Mouse (Mus musculus) lung, adult 18-20 months (tissue): Measurements from ENCODE around the gene A630001G21Rik.
"Not testable (repeated sequence)": the region's sequence is repeated elsewhere in the genome, so short reads cannot be mapped to it uniquely, and the experiment has no call there.

Experiments used
- DNase-seq, 2 experiments: peaks; one replicate each; pipeline ENCODE4 v3.0.0; 2022; ENCODE audit warnings: mixed read lengths in 2 of 2

Gene A630001G21Rik

DNA sequence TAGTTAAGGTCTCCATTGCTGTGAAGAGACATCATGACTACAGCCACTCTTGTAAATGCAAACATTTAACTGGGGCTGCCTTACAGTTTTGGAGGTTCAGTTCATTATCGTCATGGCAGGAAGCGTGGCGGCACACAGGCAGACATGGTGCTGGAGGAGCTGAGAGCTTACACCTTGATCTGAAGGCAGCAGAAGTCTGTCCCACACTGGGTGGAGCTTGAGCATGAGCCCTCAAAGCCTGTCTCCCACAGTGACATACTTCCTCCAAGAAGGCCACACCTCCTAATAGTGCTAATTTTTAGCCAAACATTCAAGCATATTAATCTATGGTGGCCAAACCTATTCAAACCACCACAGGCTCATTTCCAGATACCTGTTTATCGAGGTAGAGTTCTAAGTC is at the start of gene A630001G21Rik:
Gene A630001G21Rik (minus strand): TSS at position 208 of the 400 bp plus-strand sequence.
- DNase-seq: no peak

DNA sequence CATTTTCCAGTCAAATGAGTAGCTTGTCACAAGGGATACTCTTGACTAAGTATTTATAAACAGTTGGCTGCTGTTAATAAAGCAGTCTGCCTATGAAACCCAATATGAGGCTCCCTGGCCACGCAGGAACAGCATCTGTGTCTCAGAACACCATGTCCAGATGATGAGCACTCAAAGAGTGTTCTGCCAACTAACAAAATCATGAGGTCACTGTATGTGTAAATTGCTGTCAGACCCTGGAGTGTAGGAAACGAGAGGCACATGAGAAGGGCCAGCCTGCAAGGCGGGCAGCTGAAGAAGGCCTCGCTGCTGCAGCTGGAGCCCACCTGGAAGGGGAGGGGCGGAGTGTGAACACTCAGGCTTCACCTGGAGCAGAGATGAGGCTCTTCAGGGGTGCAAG is 48.7 kb upstream of the A630001G21Rik start:
- DNase-seq: no peak

DNA sequence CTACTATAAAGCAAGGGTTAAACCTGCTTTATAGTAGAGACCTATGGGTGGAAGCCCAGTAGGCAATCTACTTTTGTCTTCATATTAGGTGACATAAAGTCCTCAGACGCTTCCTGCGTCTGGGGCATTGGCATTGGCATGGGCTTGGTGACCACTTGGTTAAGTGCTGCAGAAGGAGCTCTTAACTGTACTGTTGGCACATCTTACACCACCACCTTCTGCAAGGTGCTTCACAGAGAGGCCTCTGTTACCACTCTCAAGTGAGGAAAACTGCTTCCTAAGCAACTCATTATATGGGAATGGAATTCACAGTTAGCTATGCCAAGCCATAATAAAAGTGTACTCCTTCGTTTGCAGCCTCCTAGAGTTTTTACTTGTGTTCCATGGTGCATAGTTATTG is 46.5 kb upstream of the A630001G21Rik start:
- peak; percentile 57 to 75 for DNase-seq

DNA sequence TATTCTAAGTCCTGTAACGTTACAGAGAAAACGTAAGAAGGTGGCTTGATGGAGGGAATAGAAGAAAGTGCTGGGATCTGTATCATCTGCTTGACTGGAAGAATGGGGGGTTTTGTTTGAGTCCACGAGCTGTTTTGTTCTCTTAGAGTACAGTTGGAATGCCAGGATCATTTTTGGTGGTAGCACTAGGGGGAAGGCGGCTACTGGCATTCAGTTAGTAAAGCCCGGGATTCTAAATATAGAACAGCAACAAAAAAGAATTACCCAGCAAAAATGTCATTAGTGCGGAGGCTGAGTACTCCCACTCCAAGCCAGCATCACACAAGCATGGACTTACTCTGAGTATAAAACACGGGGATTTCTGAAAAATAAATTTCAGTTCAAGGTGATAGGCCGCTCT is 43.8 kb upstream of the A630001G21Rik start:
- no peak for DNase-seq

DNA sequence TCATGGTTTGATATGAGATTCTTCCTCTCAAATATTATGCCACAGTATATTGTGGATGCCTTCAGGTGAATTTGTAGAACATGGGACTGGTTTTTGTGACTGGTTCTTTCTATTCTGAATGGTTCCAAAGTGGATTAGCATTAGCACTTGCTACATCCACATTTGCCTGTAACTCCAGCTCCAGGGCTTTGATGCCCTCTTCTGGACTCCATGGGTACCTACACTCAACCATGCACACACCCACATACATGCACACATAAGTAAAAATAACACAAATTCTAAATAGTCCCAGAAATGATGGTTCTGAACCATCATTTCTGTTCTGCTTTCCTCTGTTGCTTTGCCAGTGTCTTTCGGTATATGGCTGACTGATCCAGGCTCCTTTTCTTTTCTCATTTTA is 41.3 kb upstream of the A630001G21Rik start:
- DNase-seq: no peak

DNA sequence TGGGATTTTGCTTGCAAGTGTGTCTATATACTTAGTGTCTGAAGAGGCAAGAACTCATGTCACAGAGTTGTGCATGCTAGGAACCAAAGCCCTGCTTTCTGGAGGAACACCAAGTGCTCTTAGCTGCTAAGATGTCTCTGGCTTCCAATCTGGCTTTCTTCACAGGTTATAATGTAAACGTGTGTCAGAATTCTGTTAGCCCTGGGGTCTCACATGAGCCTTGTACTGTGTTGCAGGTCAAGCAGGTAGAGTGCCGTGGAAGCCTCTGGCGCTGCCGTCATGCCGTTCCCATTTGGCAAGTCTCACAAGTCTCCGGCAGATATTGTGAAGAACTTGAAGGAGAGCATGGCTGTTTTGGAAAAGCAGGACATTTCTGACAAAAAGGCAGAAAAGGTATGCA is 39.7 kb upstream of the A630001G21Rik start:
- DNase-seq: no peak

DNA sequence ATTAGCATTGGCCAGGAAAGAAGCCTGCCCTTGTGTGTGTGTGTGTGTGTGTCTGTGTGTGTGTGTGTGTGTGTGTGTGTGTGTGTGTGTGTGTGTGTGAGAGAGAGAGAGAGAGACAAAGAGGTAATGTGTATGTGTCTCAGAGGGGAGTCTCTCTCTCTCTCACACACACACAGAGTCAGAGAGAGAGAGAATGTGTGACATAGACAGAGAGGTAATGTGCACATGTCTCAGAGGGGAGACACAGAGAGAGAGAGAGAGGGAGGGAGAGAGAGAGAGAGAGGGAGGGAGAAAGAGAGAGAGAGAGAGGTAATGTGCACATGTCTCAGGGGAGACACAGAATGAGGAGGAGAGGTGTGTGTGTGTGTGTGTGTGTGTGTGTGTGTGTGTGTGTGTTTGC is 35.8 kb upstream of the A630001G21Rik start:
- not testable (repeated sequence) for DNase-seq

DNA sequence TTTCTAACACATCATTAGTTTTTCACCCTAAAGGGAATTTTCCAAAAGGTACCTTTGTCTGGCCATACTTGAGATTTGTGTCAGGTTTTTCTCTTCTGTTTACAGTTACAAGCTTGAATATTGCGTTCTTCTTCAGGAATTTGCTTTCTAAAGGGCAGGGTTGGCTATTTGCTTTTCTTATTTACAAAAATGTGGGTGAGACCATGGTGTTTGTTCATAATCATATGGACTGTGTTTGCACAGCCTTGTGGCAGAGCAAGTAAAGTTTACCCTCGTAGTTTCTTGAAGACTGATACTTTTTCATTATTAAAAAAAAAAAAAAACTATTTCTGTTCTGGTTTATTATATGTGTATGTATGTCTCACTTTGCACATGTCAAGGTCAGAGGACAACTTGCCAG is 32.3 kb upstream of the A630001G21Rik start:
- no peak for DNase-seq

DNA sequence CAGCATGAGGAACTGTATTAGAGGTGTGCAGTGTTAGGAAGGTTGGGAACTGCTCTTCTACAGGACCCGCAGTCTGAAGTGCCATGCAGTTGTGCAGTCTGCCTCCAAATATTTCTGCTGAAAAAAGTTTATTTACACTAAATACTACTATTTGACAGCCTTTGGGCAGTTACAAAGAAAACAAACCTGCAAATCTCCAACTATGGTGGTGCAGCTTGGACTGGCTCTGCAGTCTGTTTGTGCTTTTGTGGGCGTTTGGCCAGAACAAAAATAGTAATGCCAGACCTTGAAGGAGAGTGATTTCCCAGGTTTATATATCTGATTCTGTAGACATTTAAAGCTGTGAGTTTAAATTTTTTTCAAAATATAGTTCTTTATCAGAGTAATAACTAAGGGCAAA is 31.9 kb upstream of the A630001G21Rik start:
- no peak for DNase-seq

DNA sequence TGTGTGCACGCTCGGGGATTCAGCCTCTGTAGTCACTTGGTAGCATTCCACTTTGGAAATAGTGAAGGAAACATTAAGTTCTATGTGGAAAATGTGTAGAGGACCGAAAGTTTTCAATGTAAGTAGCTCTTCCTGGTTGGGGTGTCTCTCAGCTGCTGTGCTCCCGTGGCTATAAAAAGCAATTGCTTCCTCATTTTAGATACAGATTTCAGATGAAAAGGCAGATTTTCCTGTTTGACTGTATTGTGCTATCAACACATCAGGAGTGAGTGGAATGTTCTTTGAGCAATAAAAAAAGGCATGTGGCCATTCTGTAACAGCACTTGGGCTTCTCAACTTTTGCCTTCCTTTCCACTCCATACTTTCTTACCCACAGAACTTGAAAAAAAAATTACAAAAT is 30.8 kb upstream of the A630001G21Rik start:
- no peak for DNase-seq

DNA sequence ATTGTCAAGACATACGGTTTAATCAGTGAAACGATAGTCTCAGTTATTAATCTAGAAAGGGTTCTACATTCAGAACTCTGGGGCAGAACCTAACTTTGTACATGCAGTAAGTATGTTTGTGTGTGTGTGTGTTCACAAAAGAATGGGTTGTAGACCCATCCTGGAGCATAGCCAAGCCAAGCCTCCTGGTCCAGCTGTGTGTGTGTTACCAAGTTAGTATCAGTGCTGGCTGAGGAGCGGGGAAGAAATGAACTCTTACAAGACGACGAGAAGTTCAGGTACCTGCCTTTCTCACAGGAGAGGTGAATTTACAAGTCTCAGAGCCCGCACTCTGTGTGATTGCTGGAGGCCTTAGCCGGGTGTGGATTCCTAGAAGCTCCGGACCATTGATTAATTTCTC is 26.1 kb upstream of the A630001G21Rik start:
- DNase-seq: no peak

DNA sequence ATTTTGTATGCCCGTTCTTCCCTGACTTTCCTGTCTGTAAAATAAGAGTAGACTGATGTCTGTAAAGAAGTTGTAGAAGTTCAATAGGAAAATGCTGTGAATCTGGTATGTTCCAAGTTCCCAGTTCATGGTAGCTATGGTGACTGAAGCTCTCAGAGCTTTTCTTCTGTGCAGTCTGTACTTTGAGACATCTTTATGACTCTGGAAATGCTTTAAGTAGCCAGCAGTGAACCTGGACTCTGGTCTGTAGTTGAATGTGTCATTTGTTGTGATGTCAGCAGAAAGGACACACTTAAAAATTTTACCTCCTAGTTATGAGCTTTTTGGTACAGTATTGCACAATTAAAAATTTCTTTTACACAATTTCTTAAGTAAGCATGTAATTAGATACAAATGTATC is 24.1 kb upstream of the A630001G21Rik start:
- no peak for DNase-seq

DNA sequence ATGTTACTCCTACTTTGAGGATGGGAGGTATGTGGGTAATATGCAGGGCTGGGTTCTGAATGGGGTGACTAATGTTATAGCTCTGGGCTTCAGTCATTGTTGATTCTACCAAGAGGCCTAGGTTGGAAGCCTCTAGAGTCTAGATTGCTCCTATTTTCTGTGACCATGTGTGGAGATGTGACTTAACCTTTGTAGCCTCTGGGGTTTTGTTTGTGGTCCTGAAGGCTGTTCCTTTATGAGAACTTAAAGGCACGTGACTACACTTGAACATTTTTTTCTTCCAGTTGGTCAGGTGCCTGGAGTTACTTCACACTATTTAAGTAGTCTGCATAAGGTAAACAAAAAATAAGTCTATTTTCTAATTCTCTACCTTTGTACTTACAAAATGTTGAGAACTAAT is 21.3 kb upstream of the A630001G21Rik start:
- peak in 1 of 2 experiments; percentile 52 for DNase-seq

DNA sequence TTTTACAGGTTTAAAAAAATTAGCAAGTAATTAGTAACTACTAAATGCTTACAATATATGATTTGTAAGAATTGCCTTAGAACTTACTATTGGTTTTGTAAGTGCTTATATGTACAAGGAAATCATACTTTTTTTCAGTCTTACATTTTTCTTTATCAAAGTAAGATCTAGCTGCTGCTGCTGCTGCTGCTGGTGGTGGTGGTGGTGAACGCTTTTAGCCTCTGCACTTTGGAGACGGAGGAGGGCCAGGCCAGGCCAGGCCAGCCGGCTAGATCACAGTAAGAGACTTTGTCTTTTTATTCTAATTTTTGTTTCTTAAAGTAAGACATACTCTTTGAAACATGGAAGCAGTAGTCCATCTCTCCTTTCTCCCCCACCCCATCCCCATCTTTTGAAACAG is 16.8 kb upstream of the A630001G21Rik start:
- no peak for DNase-seq

DNA sequence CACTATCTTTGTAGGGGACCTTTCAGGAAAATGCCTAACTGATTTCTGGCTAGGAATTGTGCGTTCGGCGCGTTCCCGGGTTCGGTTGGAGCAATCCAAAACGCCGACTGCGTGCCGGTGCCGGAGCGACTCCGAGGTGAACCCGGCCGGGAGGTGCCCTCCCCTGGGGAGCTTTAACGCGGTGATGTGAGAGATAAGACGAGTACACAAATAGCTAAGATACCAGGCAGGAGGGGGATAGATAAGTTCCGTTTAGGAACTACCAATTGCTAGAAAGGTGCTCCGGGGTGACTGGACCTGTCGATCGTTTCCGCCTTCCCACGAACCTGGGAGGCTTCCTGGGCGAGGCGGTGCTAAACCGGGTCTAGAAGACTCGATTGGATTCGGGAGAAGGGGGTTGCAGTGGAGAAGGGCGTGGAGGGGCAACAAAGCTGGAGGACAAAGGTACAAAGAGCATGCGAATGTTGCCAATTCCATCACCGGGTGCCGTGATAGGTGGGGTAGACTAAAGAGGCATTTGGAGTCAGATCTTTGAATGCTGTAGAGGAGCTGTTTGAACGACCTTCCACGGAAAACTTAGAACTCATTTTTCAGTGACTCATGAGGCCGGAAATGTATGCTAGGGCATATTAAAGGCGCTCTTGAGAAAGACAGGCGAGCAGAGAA is 15.8 kb upstream of the A630001G21Rik start:
- peak; percentile 60 to 71 for DNase-seq

DNA sequence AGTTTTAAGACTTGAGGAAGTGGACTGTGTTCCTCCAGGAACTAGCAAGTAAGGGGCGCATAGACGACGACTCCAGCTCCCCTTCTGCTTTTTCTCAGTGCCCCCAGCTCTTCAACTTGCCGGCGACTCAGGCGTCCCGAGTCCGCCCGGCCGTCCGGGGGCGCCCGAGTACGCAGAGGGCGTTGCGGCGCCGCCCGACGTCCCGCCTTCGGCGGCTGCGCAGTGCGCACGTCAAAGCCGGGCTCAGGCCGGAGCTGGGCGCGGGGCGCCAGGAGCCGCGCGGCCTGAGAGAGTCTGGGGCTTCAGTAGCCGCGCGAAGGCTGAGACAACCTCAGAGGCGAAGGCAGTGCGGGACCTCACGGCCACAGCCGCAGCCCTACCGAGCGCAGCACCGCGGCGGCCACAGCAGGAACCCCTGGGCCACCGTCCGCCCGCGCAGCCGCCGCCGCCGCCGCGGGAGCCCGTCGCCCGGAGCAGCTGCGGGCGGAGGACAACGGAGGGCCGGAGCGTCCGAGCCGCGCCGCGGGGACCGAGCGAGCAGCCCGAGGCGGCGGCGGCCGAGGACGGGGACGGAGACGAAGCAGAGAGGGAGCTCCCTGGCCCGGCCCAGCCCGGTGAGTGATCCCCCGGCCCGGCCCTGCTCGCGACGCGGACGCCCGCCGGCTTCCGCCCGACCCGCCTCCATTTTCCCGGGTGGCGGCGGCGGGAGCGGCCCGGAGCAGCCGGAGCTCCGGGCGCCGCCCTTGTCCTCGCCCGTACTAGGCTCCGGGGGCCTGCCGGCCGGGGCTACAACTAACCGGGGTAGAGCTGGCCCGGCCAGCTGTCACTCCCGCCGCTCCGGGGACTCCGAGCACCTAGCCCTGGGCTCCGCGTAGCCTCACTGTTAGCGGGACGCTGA is 15.0 kb upstream of the A630001G21Rik start, which contains the start of gene Cab39:
Gene Cab39 (plus strand): TSS at position 234 of the 898 bp plus-strand sequence.
- peak; percentile 85 to 88 for DNase-seq

DNA sequence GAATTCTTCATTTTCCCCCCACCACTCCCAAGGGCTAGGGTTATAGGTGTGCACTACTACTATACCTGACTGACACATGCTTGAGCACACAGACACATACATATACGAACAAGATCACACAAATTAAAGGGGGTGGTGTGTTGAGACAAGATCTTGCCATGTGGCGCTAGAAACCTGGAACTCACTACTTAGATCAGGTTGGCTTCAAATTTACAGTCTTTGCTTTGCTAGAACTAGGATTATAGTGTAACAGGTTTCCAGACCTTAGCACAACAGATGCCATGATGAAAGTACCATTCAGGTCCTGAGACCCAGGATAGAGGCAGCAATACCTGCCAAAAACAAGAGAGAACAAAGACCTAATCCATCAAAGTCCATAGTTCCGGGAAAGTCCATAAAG is 13.0 kb upstream of the A630001G21Rik start:
- no peak for DNase-seq

DNA sequence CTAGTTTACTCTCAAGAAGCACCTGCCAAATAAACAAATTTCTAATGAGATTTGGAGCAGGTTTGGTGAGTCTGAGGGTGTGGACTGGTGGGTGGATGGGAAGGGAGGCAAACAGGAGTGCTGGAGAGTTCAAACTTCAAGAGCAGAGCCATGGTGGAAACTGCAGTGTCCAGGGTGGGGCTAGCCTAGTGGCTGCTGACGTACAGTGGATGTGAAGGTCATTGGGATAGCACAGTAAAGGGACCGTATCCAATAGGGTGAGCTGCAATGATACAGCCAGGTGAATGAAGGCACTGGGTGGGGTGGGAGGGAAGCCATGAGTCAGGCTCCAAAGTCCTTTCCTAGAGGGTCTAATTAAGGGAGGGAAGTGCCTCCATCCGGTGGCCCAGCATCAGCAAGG is 12.1 kb upstream of the A630001G21Rik start:
- DNase-seq: no peak

DNA sequence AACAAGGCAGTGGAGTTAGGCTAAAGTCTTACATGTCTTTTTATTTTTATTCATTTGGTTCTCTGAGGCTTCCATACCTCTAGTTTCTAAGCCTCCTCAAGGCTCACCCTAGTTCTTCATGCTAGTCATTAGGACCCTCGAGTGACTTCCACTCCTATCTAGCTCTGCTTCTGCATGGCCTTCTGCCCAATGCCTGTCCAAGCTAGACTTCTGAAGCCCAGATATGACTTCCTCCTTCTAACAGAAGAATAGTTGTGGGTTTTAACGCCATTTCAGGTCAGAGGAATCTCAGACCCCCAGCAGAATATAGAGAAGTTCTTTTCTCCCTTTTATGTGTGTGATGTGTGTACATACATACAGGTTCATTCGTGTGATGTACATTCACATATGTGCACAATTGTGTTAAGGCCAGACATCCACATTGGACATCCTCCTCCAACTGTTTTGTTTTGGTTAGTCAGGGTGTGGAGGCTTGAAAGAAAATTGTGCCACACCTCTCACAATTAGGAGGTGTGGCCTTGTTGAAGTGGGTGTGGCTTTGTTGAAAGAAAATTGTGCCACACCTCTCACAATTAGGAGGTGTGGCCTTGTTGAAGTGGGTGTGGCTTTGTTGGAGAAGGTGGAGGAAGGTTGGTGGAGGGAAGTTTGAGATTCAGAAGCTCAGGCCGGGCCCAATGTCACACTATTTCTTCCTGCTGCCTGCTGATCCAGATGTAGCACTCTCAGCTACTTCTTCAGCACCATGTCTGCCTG is 1.2 kb upstream of the A630001G21Rik start:
- DNase-seq: no peak

DNA sequence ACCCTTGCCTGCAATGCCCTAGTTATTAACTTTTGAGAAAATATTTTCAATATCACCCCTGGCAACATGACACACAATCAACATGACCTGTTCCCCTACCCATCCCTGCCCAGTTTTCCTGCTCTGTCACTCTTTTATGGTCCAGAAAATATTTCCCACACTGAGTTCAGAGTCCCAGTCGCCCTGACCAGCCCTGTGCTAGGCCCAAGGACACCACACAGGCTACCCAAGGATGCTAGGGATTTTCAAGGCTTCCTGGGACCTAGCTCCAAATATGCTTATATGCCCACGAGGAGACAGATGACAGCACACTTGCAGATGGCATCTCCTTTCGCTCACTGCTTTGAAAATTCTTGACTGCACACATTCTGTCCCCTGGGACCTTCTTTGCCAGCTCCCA is 569 bp upstream of the A630001G21Rik start:
- DNase-seq: no peak

DNA sequence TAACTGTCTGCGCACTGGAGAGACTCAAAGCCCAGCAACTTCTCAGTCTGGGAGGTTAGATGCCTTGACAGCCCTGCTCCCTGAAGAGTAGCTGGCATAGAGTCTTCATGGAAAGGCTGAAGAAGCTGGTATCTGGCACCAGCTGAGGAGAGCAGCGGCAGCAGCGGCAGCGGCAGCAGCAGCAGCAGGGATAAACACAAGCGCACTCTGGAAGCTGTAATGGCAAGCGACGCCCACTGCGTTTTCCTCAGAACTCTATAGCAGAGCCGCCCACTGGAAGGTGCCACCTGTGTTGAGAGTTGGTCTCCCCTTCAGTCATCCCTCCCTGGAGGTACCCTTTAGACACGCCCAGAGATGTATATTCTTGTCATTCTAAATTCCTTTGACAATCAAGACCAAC is 2.3 kb downstream of the A630001G21Rik start:
- DNase-seq: no peak

DNA sequence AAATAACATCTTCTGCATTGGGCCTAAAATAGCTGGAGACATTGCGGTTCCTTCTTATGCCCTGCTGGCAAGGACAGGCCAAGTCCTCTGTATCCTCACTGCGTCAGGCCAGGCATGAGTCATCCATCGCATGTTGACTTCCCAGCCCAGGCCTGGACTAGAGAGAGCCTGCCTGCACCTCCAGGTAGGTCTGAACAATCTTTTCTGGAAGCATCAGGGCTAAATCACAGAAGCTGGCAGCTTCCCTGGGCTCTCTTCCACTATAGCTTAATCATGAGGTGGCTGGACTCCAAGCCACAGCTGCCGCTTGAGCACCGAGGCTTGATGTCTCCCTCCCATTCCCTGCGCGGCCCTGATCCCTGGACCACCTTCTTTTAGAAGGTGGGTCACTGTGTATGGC is 3.3 kb downstream of the A630001G21Rik start:
- DNase-seq: no peak

DNA sequence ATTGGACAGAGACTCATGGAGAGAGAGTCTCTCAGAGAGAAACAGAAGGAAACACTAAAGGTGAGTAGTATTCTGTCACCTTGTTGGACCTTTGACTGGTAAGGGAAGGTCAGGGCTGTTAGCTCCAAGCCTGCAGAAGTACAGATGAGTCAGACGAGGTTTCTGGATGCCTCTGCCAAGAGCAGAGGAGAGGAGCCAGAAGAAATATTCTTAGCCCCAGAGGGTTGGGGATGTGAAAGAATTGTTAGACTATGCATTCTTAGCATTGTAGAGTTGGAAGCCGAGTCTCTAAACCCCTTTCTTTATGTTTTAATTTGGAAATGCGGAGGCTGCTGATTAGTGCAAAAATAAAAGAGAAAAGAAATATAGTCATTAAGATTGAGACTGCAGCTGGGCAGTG is 6.5 kb downstream of the A630001G21Rik start:
- DNase-seq: no peak
